Mouse (Mus musculus) liver, adult 2 months (tissue): ENCODE measurements around the gene Mef2d.

Experiments
- CTCF ChIP-seq: fragments of 200-500 bp; IDR thresholded peaks from 2 replicates; pipeline ENCODE4 v1.5.1; 2011; ENCODE audit warnings: low read depth, low read length, control low read depth
- POLR2A ChIP-seq: fragments of 200-500 bp; IDR thresholded peaks from 2 replicates; pipeline ENCODE4 v1.6.1; 2011; ENCODE audit warnings: low read length, control low read depth; ENCODE audit not compliant: insufficient read depth; ENCODE audit errors: extremely low read depth

- TF ChIP-seq CTCF (no peak), POLR2A (no peak)
Measured at GRCm38 (mm10) chr3:88216534-88217326, 74.6 kb downstream of the Mef2d start.
